Comparison of ENCODE assay signal across 1 mouse cellular context in the genomic region with DNA sequence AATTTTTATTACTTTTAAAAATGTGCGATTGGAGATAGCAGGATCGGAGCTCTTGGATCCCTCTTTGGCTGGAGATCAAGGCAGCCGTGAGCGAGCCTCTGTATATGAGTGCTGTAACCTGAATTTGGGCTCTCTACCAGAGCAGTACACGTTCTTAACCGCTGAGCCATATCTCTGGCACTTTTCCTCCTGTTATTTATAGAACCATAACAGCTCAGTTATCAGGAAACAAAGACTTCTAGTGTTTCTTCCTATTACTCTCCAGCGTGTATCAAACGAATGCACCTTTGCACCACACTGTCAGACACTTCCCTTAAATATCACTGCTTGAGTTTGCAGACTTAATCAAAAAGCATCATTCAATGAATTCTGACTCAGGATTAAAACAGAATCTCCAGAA.
A peak's percentile ranks its signal among the peaks of the same experiment; 100 is the strongest.
TF ChIP-seq lines count a peak whose summit lies in the region.

No protein-coding gene starts in this region.

TF ChIP-seq in MEL, 35 proteins besides CTCF, POLR2A, EP300 and RAD21 (continued from another document):
- peak; percentile 100 for TF ChIP-seq MEF2A (IDR thresholded peaks at IDR 0.05; ENCODE audit: extremely low read depth, insufficient replicate concordance, low read depth, low read length, poor library complexity, severe bottlenecking)
- TF ChIP-seq GATA1 (IDR thresholded peaks at IDR 0.05; ENCODE audit: low read depth, low read length), result peak; percentile 97
- TF ChIP-seq ZMIZ1 (IDR thresholded peaks at IDR 0.05; ENCODE audit: low read depth, low read length), result no peak
- TF ChIP-seq TAL1 (IDR thresholded peaks at IDR 0.05; ENCODE audit: low read length), result peak; percentile 92
- TF ChIP-seq POLR2AphosphoS5 (IDR thresholded peaks at IDR 0.05; ENCODE audit: borderline replicate concordance, low read depth, low read length), result no peak
- peak; percentile 81 for TF ChIP-seq MAX (IDR thresholded peaks at IDR 0.05; ENCODE audit: low read length)
- peak; percentile 92 for TF ChIP-seq MAFK (IDR thresholded peaks at IDR 0.05; ENCODE audit: borderline replicate concordance, low read depth, low read length)
